Mouse (Mus musculus): ENCODE measurements around the gene Eif4e. TPM values are rescaled to one million over a fixed set of nuclear protein-coding genes. Genes with fewer than 3 reads are reported as not detected.

The Eif4e gene
- polyA plus RNA-seq, 2 experiments, result 74.4 to 180 TPM

GRCm38 (mm10) chr3:138495166-138496145, 30.5 kb upstream of the Eif4e start:
- Histone ChIP-seq H3K9ac (replicated peaks) (peak overlapping the region; percentile 31; the same call in 1 of the 2 replicates), H3K27ac (peak overlapping the region; percentile 27; the same call in 1 of the 2 replicates), H3K4me2 (ENCODE audit: low read depth) (peak overlapping the region; percentile 36), H3K4me3 (ENCODE audit: insufficient read depth in 1 of 2, low read depth in 2 of 2, low read length in 2 of 2) (no peak overlapping the region; a peak in 1 of 4 replicates), H3K9me3 (ENCODE audit: control insufficient read depth, low read length) (no peaks in the 10 kb centered on the region), H3K4me1 (replicated peaks; ENCODE audit: control insufficient read depth in 2 of 2, insufficient read depth in 2 of 2, low read length in 1 of 2) (peaks cover 12 to 13% of the 10 kb centered on the region in 2 experiments), H3K36me3 (replicated peaks; ENCODE audit: control insufficient read depth, insufficient read depth, low read depth) (no peaks in the 10 kb centered on the region), H3K27me3 (ENCODE audit: control insufficient read depth, insufficient read depth, low read length) (no peaks in the 10 kb centered on the region)
- 37% methylated on average over 11 of the region's 11 CpGs for WGBS (ENCODE audit: insufficient replicate concordance)
- DNase-seq (ENCODE audit: low read depth in 3 of 3, low spot score in 3 of 3) (no peak), ATAC-seq (ENCODE audit: insufficient read depth) (peak; percentile 63)
- TF ChIP-seq CTCF (IDR thresholded peaks at IDR 0.05; ENCODE audit: low read depth) (no peak), EP300 (IDR thresholded peaks at IDR 0.05; ENCODE audit: low read depth) (no peak)

GRCm38 (mm10) chr3:138498731-138499130, 27.2 kb upstream of the Eif4e start:
- Histone ChIP-seq H3K9me3 (ENCODE audit: control insufficient read depth, low read length) (no peaks in the 10 kb centered on the region), H3K27me3 (ENCODE audit: control insufficient read depth, insufficient read depth, low read length) (no peaks in the 10 kb centered on the region), H3K36me3 (replicated peaks; ENCODE audit: control insufficient read depth, insufficient read depth, low read depth) (no peaks in the 10 kb centered on the region), H3K4me1 (replicated peaks; ENCODE audit: control insufficient read depth in 2 of 2, insufficient read depth in 2 of 2, low read length in 1 of 2) (peaks cover 12 to 13% of the 10 kb centered on the region in 2 experiments), H3K9ac (replicated peaks) (no peak overlapping the region), H3K27ac (no peak overlapping the region), H3K4me3 (ENCODE audit: insufficient read depth in 1 of 2, low read depth in 2 of 2, low read length in 2 of 2) (no peak overlapping the region), H3K4me2 (ENCODE audit: low read depth) (no peak overlapping the region)
- TF ChIP-seq CTCF (IDR thresholded peaks at IDR 0.05; ENCODE audit: low read depth), result no peak
- TF ChIP-seq EP300 (IDR thresholded peaks at IDR 0.05; ENCODE audit: low read depth), result no peak
- ATAC-seq (ENCODE audit: insufficient read depth), result no peak
- 60% methylated on average over 4 of the region's 4 CpGs for WGBS (ENCODE audit: insufficient replicate concordance)
- DNase-seq (ENCODE audit: low read depth in 3 of 3, low spot score in 3 of 3), result no peak

GRCm38 (mm10) chr3:138499854-138500740, 25.9 kb upstream of the Eif4e start:
- DNase-seq (ENCODE audit: low read depth in 3 of 3, low spot score in 3 of 3), result no peak
- Histone ChIP-seq H3K36me3 (replicated peaks; ENCODE audit: control insufficient read depth, insufficient read depth, low read depth) (no peaks in the 10 kb centered on the region), H3K4me3 (ENCODE audit: insufficient read depth in 1 of 2, low read depth in 2 of 2, low read length in 2 of 2) (no peak overlapping the region), H3K4me2 (ENCODE audit: low read depth) (no peak overlapping the region), H3K4me1 (replicated peaks; ENCODE audit: control insufficient read depth in 2 of 2, insufficient read depth in 2 of 2, low read length in 1 of 2) (peaks cover 5 to 7% of the 10 kb centered on the region in 2 experiments), H3K27ac (no peak overlapping the region), H3K27me3 (ENCODE audit: control insufficient read depth, insufficient read depth, low read length) (no peaks in the 10 kb centered on the region), H3K9ac (replicated peaks) (no peak overlapping the region), H3K9me3 (ENCODE audit: control insufficient read depth, low read length) (no peaks in the 10 kb centered on the region)
- 70% methylated on average over 15 of the region's 15 CpGs for WGBS (ENCODE audit: insufficient replicate concordance)
- TF ChIP-seq EP300 (IDR thresholded peaks at IDR 0.05; ENCODE audit: low read depth), result no peak
- no peak for TF ChIP-seq CTCF (IDR thresholded peaks at IDR 0.05; ENCODE audit: low read depth)
- ATAC-seq (ENCODE audit: insufficient read depth), result no peak

GRCm38 (mm10) chr3:138503754-138504153, 22.2 kb upstream of the Eif4e start:
- DNase-seq (ENCODE audit: low read depth in 3 of 3, low spot score in 3 of 3) (no peak), ATAC-seq (ENCODE audit: insufficient read depth) (no peak)
- 71% methylated on average over 11 of the region's 11 CpGs for WGBS (ENCODE audit: insufficient replicate concordance)
- Histone ChIP-seq H3K4me1 (replicated peaks; ENCODE audit: control insufficient read depth in 2 of 2, insufficient read depth in 2 of 2, low read length in 1 of 2) (no peaks in the 10 kb centered on the region), H3K27me3 (ENCODE audit: control insufficient read depth, insufficient read depth, low read length) (no peaks in the 10 kb centered on the region), H3K4me2 (ENCODE audit: low read depth) (no peak overlapping the region), H3K9ac (replicated peaks) (no peak overlapping the region), H3K36me3 (replicated peaks; ENCODE audit: control insufficient read depth, insufficient read depth, low read depth) (no peaks in the 10 kb centered on the region), H3K4me3 (ENCODE audit: insufficient read depth in 1 of 2, low read depth in 2 of 2, low read length in 2 of 2) (no peak overlapping the region), H3K27ac (no peak overlapping the region), H3K9me3 (ENCODE audit: control insufficient read depth, low read length) (no peaks in the 10 kb centered on the region)
- no peak for TF ChIP-seq EP300 (IDR thresholded peaks at IDR 0.05; ENCODE audit: low read depth)
- no peak for TF ChIP-seq CTCF (IDR thresholded peaks at IDR 0.05; ENCODE audit: low read depth)
